Mouse (Mus musculus): ENCODE results near the gene Pilrb2. TPM values are rescaled to one million over a fixed set of nuclear protein-coding genes. Genes with fewer than 3 reads are reported as not detected.

Pilrb2 gene
- total and polyA plus RNA-seq, 3 experiments = not detected

GRCm38 (mm10) chr5:137885894-137886293, 14.3 kb upstream of the Pilrb2 start:
- no peak overlapping the region for H3K4me3 ChIP-seq (replicated peaks in 1 of 3; ENCODE audit: low read depth in 2 of 3, low read length in 2 of 3, poor library complexity in 1 of 3)
- 0 out of 2 replicates have a peak, but pooled peaks have one; percentile 46 for TF ChIP-seq MAFK (IDR thresholded peaks at IDR 0.05; ENCODE audit: insufficient replicate concordance, low read length)
- TF ChIP-seq TBP (conservative IDR thresholded peaks at IDR 0.05; ENCODE audit: low read depth, low read length) = no peak
- peak; percentile 74 for TF ChIP-seq BHLHE40 (IDR thresholded peaks at IDR 0.05; ENCODE audit: low read depth, low read length)
- no peak for TF ChIP-seq USF1 (IDR thresholded peaks at IDR 0.05; ENCODE audit: low read depth, low read length)
- peak; percentile 75 for TF ChIP-seq SMC3 (IDR thresholded peaks at IDR 0.05; ENCODE audit: low read depth, low read length)
- TF ChIP-seq MAX (IDR thresholded peaks at IDR 0.05; ENCODE audit: low read length) = peak; percentile 93
- TF ChIP-seq MYC (IDR thresholded peaks at IDR 0.05; ENCODE audit: low read depth, low read length) = peak; percentile 87
- TF ChIP-seq RAD21 (IDR thresholded peaks at IDR 0.05; ENCODE audit: low read depth, low read length) = peak; percentile 77
- peak; percentile 52 to 83 for TF ChIP-seq CTCF (conservative IDR thresholded peaks at IDR 0.05 in 1 of 2, IDR thresholded peaks at IDR 0.05 in 1 of 2; ENCODE audit: low read depth in 2 of 2, low read length in 2 of 2)
- no peaks in the 10 kb centered on the region for H3K36me3 ChIP-seq (replicated peaks in 1 of 2; ENCODE audit: control insufficient read depth in 1 of 2, insufficient read depth in 1 of 2, low read length in 1 of 2)
- dilution Hi-C loops (cut with MboI; ENCODE audit: extremely low pct_ligation_motif_present, extremely low pct_unique_long_range_greater_than_20kb, low sequenced_read_pairs) (no loop called here), in situ Hi-C loops (cut with MboI; ENCODE audit: low pct_ligation_motif_present, low pct_unique_long_range_greater_than_20kb, low sequenced_read_pairs) (no loop called here)
- no peaks in the 10 kb centered on the region for H3K79me2 ChIP-seq (replicated peaks; ENCODE audit: control insufficient read depth, extremely low read depth, insufficient read depth, poor library complexity, severe bottlenecking)
- H3K9ac ChIP-seq (ENCODE audit: insufficient read depth, low read depth) = no peak overlapping the region
- no peak overlapping the region for H3K27ac ChIP-seq (ENCODE audit: insufficient read depth, low read depth)
- DNase-seq (ENCODE audit: extremely low read depth) = peak; percentile 73
- peaks cover 22% of the 10 kb centered on the region for H3K27me3 ChIP-seq (replicated peaks)
- H3K4me1 ChIP-seq (ENCODE audit: control insufficient read depth in 1 of 2, insufficient read depth in 2 of 2) = peaks cover 0 to 7% of the 10 kb centered on the region in 2 experiments; a peak in 1 of 4 replicates
- H3K9me3 ChIP-seq (replicated peaks; ENCODE audit: low read length) = no peaks in the 10 kb centered on the region
- no peak overlapping the region for H3K4me2 ChIP-seq (ENCODE audit: insufficient read depth, low read depth, poor library complexity, severe bottlenecking)

- H3K4me2 ChIP-seq (ENCODE audit: insufficient read depth, low read depth, poor library complexity, severe bottlenecking) = no peak overlapping the region
- H3K36me3 ChIP-seq (replicated peaks in 1 of 2; ENCODE audit: control insufficient read depth in 1 of 2, insufficient read depth in 1 of 2, low read length in 1 of 2) = no peaks in the 10 kb centered on the region
- no peaks in the 10 kb centered on the region for H3K79me2 ChIP-seq (replicated peaks; ENCODE audit: control insufficient read depth, extremely low read depth, insufficient read depth, poor library complexity, severe bottlenecking)
- H3K9ac ChIP-seq (ENCODE audit: insufficient read depth, low read depth) = no peak overlapping the region
- H3K4me3 ChIP-seq (replicated peaks in 1 of 3; ENCODE audit: low read depth in 2 of 3, low read length in 2 of 3, poor library complexity in 1 of 3) = no peak overlapping the region
- in situ Hi-C loops (cut with MboI; ENCODE audit: low pct_ligation_motif_present, low pct_unique_long_range_greater_than_20kb, low sequenced_read_pairs) (no loop called here), dilution Hi-C loops (cut with MboI; ENCODE audit: extremely low pct_ligation_motif_present, extremely low pct_unique_long_range_greater_than_20kb, low sequenced_read_pairs) (no loop called here)
- DNase-seq (ENCODE audit: extremely low read depth) = no peak
- peaks cover 0 to 7% of the 10 kb centered on the region in 2 experiments; a peak in 1 of 4 replicates for H3K4me1 ChIP-seq (ENCODE audit: control insufficient read depth in 1 of 2, insufficient read depth in 2 of 2)
- no peak overlapping the region for H3K27ac ChIP-seq (ENCODE audit: insufficient read depth, low read depth)
- H3K27me3 ChIP-seq (replicated peaks) = peaks cover 15% of the 10 kb centered on the region
- TF ChIP-seq MAZ (IDR thresholded peaks at IDR 0.05; ENCODE audit: low read depth, low read length) (no peak), HCFC1 (IDR thresholded peaks at IDR 0.05; ENCODE audit: low read depth, low read length) (no peak), USF2 (conservative IDR thresholded peaks at IDR 0.05; ENCODE audit: low read depth, low read length) (no peak), RAD21 (IDR thresholded peaks at IDR 0.05; ENCODE audit: low read depth, low read length) (no peak), IRF4 (IDR thresholded peaks at IDR 0.05; ENCODE audit: low read depth, low read length) (no peak), POLR2A (IDR thresholded peaks at IDR 0.05; ENCODE audit: low read depth, low read length) (no peak), SMC3 (IDR thresholded peaks at IDR 0.05; ENCODE audit: low read depth, low read length) (no peak), MXI1 (IDR thresholded peaks at IDR 0.05; ENCODE audit: low read depth, low read length) (no peak), MAFK (IDR thresholded peaks at IDR 0.05; ENCODE audit: insufficient replicate concordance, low read length) (no peak), ETS1 (conservative IDR thresholded peaks at IDR 0.05; ENCODE audit: low read depth, low read length) (no peak), CHD1 (IDR thresholded peaks at IDR 0.05; ENCODE audit: low read depth, low read length) (no peak), SIN3A (IDR thresholded peaks at IDR 0.05; ENCODE audit: low read length) (no peak), POLR2AphosphoS2 (IDR thresholded peaks at IDR 0.05; ENCODE audit: low read depth, low read length) (no peak), UBTF (IDR thresholded peaks at IDR 0.05; ENCODE audit: low read depth, low read length) (no peak)
- H3K9me3 ChIP-seq (replicated peaks; ENCODE audit: low read length) = no peaks in the 10 kb centered on the region
Observed at GRCm38 (mm10) chr5:137883345-137883744, 11.7 kb upstream of the Pilrb2 start.

All from CH12.LX (cell line).